ENCODE assay signal across 25 mouse cellular contexts in genomic region chr5:122189115-122189514, GRCm38 (mm10). TPM values are rescaled to one million over a fixed set of nuclear protein-coding genes. Genes with fewer than 3 reads are reported as not detected.
"Had no signal": no experiment of that assay in that cellular context is flagged by ENCODE, and none has a peak within 500 bp of the region (broad histone marks: within the 10 kb centered on the region; RNA-seq: fewer than 3 reads in every experiment).

No protein-coding gene starts in this region.

- H3K27ac ChIP-seq: heart, embryonic 13.5 days; heart, embryonic 15.5 days; hindbrain, embryonic 13.5 days; hindbrain, embryonic 15.5 days; hindbrain, postnatal 0 days; kidney, embryonic 15.5 days; kidney, postnatal 0 days; limb, embryonic 13.5 days; limb, embryonic 15.5 days; liver, embryonic 12.5 days; liver, embryonic 14.5 days had no signal

- ATAC-seq: forebrain, postnatal 0 days; hindbrain, postnatal 0 days; intestine, embryonic 16.5 days; liver, embryonic 12.5 days had no signal

- H3K4me3 ChIP-seq: heart, embryonic 13.5 days; heart, embryonic 15.5 days; hindbrain, embryonic 13.5 days; hindbrain, embryonic 15.5 days; kidney, embryonic 15.5 days; limb, embryonic 13.5 days; limb, embryonic 15.5 days; liver, embryonic 12.5 days had no signal

- DNase-seq: forebrain, postnatal 0 days; heart, adult 18-20 months; heart, postnatal 14 days; heart, postnatal 36 days; kidney, adult 11 months; kidney, adult 2 months; kidney, adult 9 months; kidney, postnatal 14 days; kidney, postnatal 36 days; layer of hippocampus, adult 9-11 months; layer of hippocampus, postnatal 36 days; left cerebral cortex, postnatal 4 days had no signal

RNA-seq across cellular contexts. Expression of gene Ccdc63, which starts 48.5 kb away (rescaled TPM):
- total RNA-seq: heart, adult 18-20 months; heart, postnatal 14 days; heart, postnatal 36 days; liver, adult 2 months had no signal
